Mouse (Mus musculus): ENCODE data around the gene Esr1. TPM values are rescaled to one million over a fixed set of nuclear protein-coding genes. Genes with fewer than 3 reads are reported as not detected.
"Not testable (repeated sequence)": the region's sequence is repeated elsewhere in the genome, so short reads cannot be mapped to it uniquely, and the experiment has no call there.

The Esr1 gene
- polyA plus RNA-seq, 1 experiment from 2014 or later, result 0.47 TPM

GRCm38 (mm10) chr10:4597211-4597610 is 14.2 kb upstream of the Esr1 start:
- Histone ChIP-seq H3K4me3 (ENCODE audit: low read depth, low read length) (no peak overlapping the region), H3K4me1 (ENCODE audit: control insufficient read depth, low read depth, low read length) (no peaks in the 10 kb centered on the region), H3K36me3 (ENCODE audit: control insufficient read depth, insufficient read depth) (no peaks in the 10 kb centered on the region), H3K9ac (ENCODE audit: low read depth, low read length) (no peak overlapping the region), H3K27me3 (ENCODE audit: control insufficient read depth, insufficient read depth, low read depth, low read length) (no peaks in the 10 kb centered on the region), H3K4me2 (ENCODE audit: low read depth, low read length) (no peak overlapping the region), H3K27ac (ENCODE audit: low read length) (no peak overlapping the region), H3K9me3 (replicated peaks; ENCODE audit: control insufficient read depth, low read length) (peaks cover 2% of the 10 kb centered on the region; the same call in 1 of the 2 replicates)
- no peak for ATAC-seq (ENCODE audit: low read depth)
- 46% methylated on average over 4 of the region's 4 CpGs for WGBS (ENCODE audit: insufficient replicate concordance)

GRCm38 (mm10) chr10:4598244-4598842 is 13.1 kb upstream of the Esr1 start:
- Histone ChIP-seq H3K27me3 (ENCODE audit: control insufficient read depth, insufficient read depth, low read depth, low read length) (no peaks in the 10 kb centered on the region), H3K4me3 (ENCODE audit: low read depth, low read length) (no peak overlapping the region), H3K27ac (ENCODE audit: low read length) (no peak overlapping the region), H3K36me3 (ENCODE audit: control insufficient read depth, insufficient read depth) (no peaks in the 10 kb centered on the region), H3K4me2 (ENCODE audit: low read depth, low read length) (no peak overlapping the region), H3K9me3 (replicated peaks; ENCODE audit: control insufficient read depth, low read length) (peaks cover 2% of the 10 kb centered on the region; the same call in 1 of the 2 replicates), H3K4me1 (ENCODE audit: control insufficient read depth, low read depth, low read length) (no peaks in the 10 kb centered on the region), H3K9ac (ENCODE audit: low read depth, low read length) (no peak overlapping the region)
- WGBS (ENCODE audit: insufficient replicate concordance), result 53% methylated on average over 10 of the region's 10 CpGs
- no peak for ATAC-seq (ENCODE audit: low read depth)

- Histone ChIP-seq H3K9me3 (replicated peaks; ENCODE audit: control insufficient read depth, low read length) (peaks cover 2% of the 10 kb centered on the region; the same call in 1 of the 2 replicates), H3K36me3 (ENCODE audit: control insufficient read depth, insufficient read depth) (no peaks in the 10 kb centered on the region), H3K4me2 (ENCODE audit: low read depth, low read length) (no peak overlapping the region), H3K27me3 (ENCODE audit: control insufficient read depth, insufficient read depth, low read depth, low read length) (no peaks in the 10 kb centered on the region), H3K4me3 (ENCODE audit: low read depth, low read length) (no peak overlapping the region), H3K4me1 (ENCODE audit: control insufficient read depth, low read depth, low read length) (no peaks in the 10 kb centered on the region), H3K27ac (ENCODE audit: low read length) (no peak overlapping the region), H3K9ac (ENCODE audit: low read depth, low read length) (no peak overlapping the region)
- ATAC-seq (ENCODE audit: low read depth), result no peak
- 76% methylated on average over 12 of the region's 12 CpGs for WGBS (ENCODE audit: insufficient replicate concordance)
Measured at GRCm38 (mm10) chr10:4598916-4599315, 12.5 kb upstream of the Esr1 start.

GRCm38 (mm10) chr10:4599591-4599990 is 11.8 kb upstream of the Esr1 start:
- H3K27ac ChIP-seq (ENCODE audit: low read length), result no peak overlapping the region
- ATAC-seq (ENCODE audit: low read depth), result no peak
- no peaks in the 10 kb centered on the region for H3K4me1 ChIP-seq (ENCODE audit: control insufficient read depth, low read depth, low read length)
- H3K4me3 ChIP-seq (ENCODE audit: low read depth, low read length), result no peak overlapping the region
- no peak overlapping the region for H3K9ac ChIP-seq (ENCODE audit: low read depth, low read length)
- H3K4me2 ChIP-seq (ENCODE audit: low read depth, low read length), result no peak overlapping the region
- H3K9me3 ChIP-seq (replicated peaks; ENCODE audit: control insufficient read depth, low read length), result peaks cover 2% of the 10 kb centered on the region; the same call in 1 of the 2 replicates
- H3K27me3 ChIP-seq (ENCODE audit: control insufficient read depth, insufficient read depth, low read depth, low read length), result no peaks in the 10 kb centered on the region
- H3K36me3 ChIP-seq (ENCODE audit: control insufficient read depth, insufficient read depth), result no peaks in the 10 kb centered on the region
- whole genome bisulfite sequencing (ENCODE audit: insufficient replicate concordance), result 65% methylated on average over 4 of the region's 4 CpGs

GRCm38 (mm10) chr10:4600796-4601474 is 10.5 kb upstream of the Esr1 start:
- H3K36me3 ChIP-seq (ENCODE audit: control insufficient read depth, insufficient read depth), result no peaks in the 10 kb centered on the region
- H3K27me3 ChIP-seq (ENCODE audit: control insufficient read depth, insufficient read depth, low read depth, low read length), result no peaks in the 10 kb centered on the region
- no peak overlapping the region for H3K4me2 ChIP-seq (ENCODE audit: low read depth, low read length)
- WGBS (ENCODE audit: insufficient replicate concordance), result 30% methylated on average over 2 of the region's 2 CpGs
- no peak for ATAC-seq (ENCODE audit: low read depth)
- no peak overlapping the region for H3K4me3 ChIP-seq (ENCODE audit: low read depth, low read length)
- H3K4me1 ChIP-seq (ENCODE audit: control insufficient read depth, low read depth, low read length), result no peaks in the 10 kb centered on the region; the same call in none of the 2 replicates
- H3K27ac ChIP-seq (ENCODE audit: low read length), result no peak overlapping the region
- H3K9me3 ChIP-seq (replicated peaks; ENCODE audit: control insufficient read depth, low read length), result peaks cover 2% of the 10 kb centered on the region; the same call in 1 of the 2 replicates
- no peak overlapping the region for H3K9ac ChIP-seq (ENCODE audit: low read depth, low read length)

- not testable (repeated sequence) for H3K4me2 ChIP-seq (ENCODE audit: low read depth, low read length); H3K9ac ChIP-seq (ENCODE audit: low read depth, low read length); H3K4me3 ChIP-seq (ENCODE audit: low read depth, low read length); H3K27me3 ChIP-seq (ENCODE audit: control insufficient read depth, insufficient read depth, low read depth, low read length); H3K27ac ChIP-seq (ENCODE audit: low read length); H3K9me3 ChIP-seq (replicated peaks; ENCODE audit: control insufficient read depth, low read length); H3K36me3 ChIP-seq (ENCODE audit: control insufficient read depth, insufficient read depth); ATAC-seq (ENCODE audit: low read depth); H3K4me1 ChIP-seq (ENCODE audit: control insufficient read depth, low read depth, low read length)
Measured at GRCm38 (mm10) chr10:4601612-4602011, 9.8 kb upstream of the Esr1 start.

- Histone ChIP-seq H3K27me3 (ENCODE audit: control insufficient read depth, insufficient read depth, low read depth, low read length) (no peaks in the 10 kb centered on the region), H3K4me1 (ENCODE audit: control insufficient read depth, low read depth, low read length) (no peaks in the 10 kb centered on the region; the same call in none of the 2 replicates), H3K27ac (ENCODE audit: low read length) (no peak overlapping the region), H3K9ac (ENCODE audit: low read depth, low read length) (no peak overlapping the region), H3K4me2 (ENCODE audit: low read depth, low read length) (no peak overlapping the region), H3K9me3 (replicated peaks; ENCODE audit: control insufficient read depth, low read length) (peaks cover 2% of the 10 kb centered on the region; the same call in 1 of the 2 replicates), H3K36me3 (ENCODE audit: control insufficient read depth, insufficient read depth) (no peaks in the 10 kb centered on the region), H3K4me3 (ENCODE audit: low read depth, low read length) (no peak overlapping the region)
- 62% methylated on average over 4 of the region's 4 CpGs for WGBS (ENCODE audit: insufficient replicate concordance)
- ATAC-seq (ENCODE audit: low read depth), result no peak
Measured at GRCm38 (mm10) chr10:4602466-4602865, 8.9 kb upstream of the Esr1 start.

- Histone ChIP-seq H3K36me3 (ENCODE audit: control insufficient read depth, insufficient read depth) (no peaks in the 10 kb centered on the region), H3K9me3 (replicated peaks; ENCODE audit: control insufficient read depth, low read length) (peaks cover 2% of the 10 kb centered on the region; the same call in 1 of the 2 replicates), H3K4me2 (ENCODE audit: low read depth, low read length) (no peak overlapping the region), H3K27me3 (ENCODE audit: control insufficient read depth, insufficient read depth, low read depth, low read length) (no peaks in the 10 kb centered on the region), H3K9ac (ENCODE audit: low read depth, low read length) (no peak overlapping the region), H3K4me1 (ENCODE audit: control insufficient read depth, low read depth, low read length) (no peaks in the 10 kb centered on the region; the same call in none of the 2 replicates), H3K27ac (ENCODE audit: low read length) (peak overlapping the region; percentile 49), H3K4me3 (ENCODE audit: low read depth, low read length) (no peak overlapping the region)
- 44% methylated on average over 4 of the region's 4 CpGs for WGBS (ENCODE audit: insufficient replicate concordance)
- peak; percentile 91 for ATAC-seq (ENCODE audit: low read depth)
Measured at GRCm38 (mm10) chr10:4604527-4605209, 6.7 kb upstream of the Esr1 start.

GRCm38 (mm10) chr10:4610234-4610633 is 1.2 kb upstream of the Esr1 start:
- WGBS (ENCODE audit: insufficient replicate concordance), result 62% methylated on average over 2 of the region's 2 CpGs

More at GRCm38 (mm10) chr10:4610234-4610633, 1.2 kb upstream of the Esr1 start:
- Histone ChIP-seq H3K4me3 (ENCODE audit: low read depth, low read length) (no peak overlapping the region), H3K9ac (ENCODE audit: low read depth, low read length) (no peak overlapping the region), H3K27ac (ENCODE audit: low read length) (no peak overlapping the region), H3K4me2 (ENCODE audit: low read depth, low read length) (no peak overlapping the region), H3K36me3 (ENCODE audit: control insufficient read depth, insufficient read depth) (no peaks in the 10 kb centered on the region), H3K27me3 (ENCODE audit: control insufficient read depth, insufficient read depth, low read depth, low read length) (no peaks in the 10 kb centered on the region), H3K9me3 (replicated peaks; ENCODE audit: control insufficient read depth, low read length) (no peaks in the 10 kb centered on the region), H3K4me1 (ENCODE audit: control insufficient read depth, low read depth, low read length) (no peaks in the 10 kb centered on the region; the same call in none of the 2 replicates)
- no peak for ATAC-seq (ENCODE audit: low read depth)
